Comparison of ENCODE assay signal across 17 mouse cellular contexts in genomic region chrX:136958300-136958699, GRCm38 (mm10). TPM values are rescaled to one million over a fixed set of nuclear protein-coding genes. Genes with fewer than 3 reads are reported as not detected.
A peak's percentile ranks its signal among the peaks of the same experiment; 100 is the strongest.
DNase-seq lines count a peak whose midpoint lies in the region; ATAC-seq and TF ChIP-seq lines count a peak whose summit lies in the region.
"Not testable (repeated sequence)": the region's sequence is repeated elsewhere in the genome, so short reads cannot be mapped to it uniquely, and the experiment has no call there.
"Had no signal": no experiment of that assay in that cellular context is flagged by ENCODE, and none has a peak within 500 bp of the region (broad histone marks: within the 10 kb centered on the region; RNA-seq: fewer than 3 reads in every experiment).

No protein-coding gene starts in this region.

- H3K9me3 ChIP-seq in embryonic facial prominence, embryonic 13.5 days; forebrain, embryonic 16.5 days (ENCODE audit: control insufficient read depth, low read length); heart, postnatal 0 days (replicated peaks; ENCODE audit: control insufficient read depth, low read length); intestine, embryonic 14.5 days (ENCODE audit: control insufficient read depth, low read length); lung, embryonic 16.5 days (ENCODE audit: control insufficient read depth, low read length); midbrain, postnatal 0 days (ENCODE audit: low read length); stomach, postnatal 0 days (ENCODE audit: control insufficient read depth, low read length): not testable (repeated sequence)

- H3K4me1 ChIP-seq in embryonic facial prominence, embryonic 13.5 days; forebrain, embryonic 16.5 days (replicated peaks; ENCODE audit: control insufficient read depth, insufficient read depth, low read length); heart, postnatal 0 days (ENCODE audit: control insufficient read depth, insufficient read depth); intestine, embryonic 14.5 days (replicated peaks; ENCODE audit: control insufficient read depth, insufficient read depth, low read length); lung, embryonic 16.5 days (replicated peaks; ENCODE audit: control insufficient read depth, insufficient read depth, low read length); midbrain, postnatal 0 days (ENCODE audit: insufficient read depth, low read length); stomach, postnatal 0 days (replicated peaks; ENCODE audit: control insufficient read depth, insufficient read depth): not testable (repeated sequence)

- H3K4me2 ChIP-seq in embryonic facial prominence, embryonic 13.5 days, result peak overlapping the region; percentile 52
- peak overlapping the region; percentile 44 for H3K4me2 ChIP-seq in forebrain, embryonic 16.5 days (ENCODE audit: low read length)
- H3K4me2 ChIP-seq in heart, postnatal 0 days (ENCODE audit: low read depth, low read length), result peak overlapping the region; percentile 42; the same call in 1 of the 2 replicates
- peak overlapping the region; percentile 32; the same call in 1 of the 2 replicates for H3K4me2 ChIP-seq in intestine, embryonic 14.5 days (ENCODE audit: low read length)
- peak overlapping the region; percentile 49 for H3K4me2 ChIP-seq in lung, embryonic 16.5 days (ENCODE audit: low read depth, low read length)
- H3K4me2 ChIP-seq in midbrain, postnatal 0 days (ENCODE audit: low read depth, low read length, poor library complexity, severe bottlenecking), result peak overlapping the region; percentile 20; the same call in 1 of the 2 replicates
- H3K4me2 ChIP-seq in stomach, postnatal 0 days (replicated peaks; ENCODE audit: low read depth), result peak overlapping the region; percentile 20

- intact Hi-C loops in left cerebral cortex, adult 2 months (cut with DNase I), result loop anchor here (2.0 kb wide), 2 partner anchors 21 to 59 kb away; no protein-coding TSS in a partner anchor

- H3K27ac ChIP-seq in embryonic facial prominence, embryonic 13.5 days; forebrain, embryonic 16.5 days (ENCODE audit: low read length); heart, postnatal 0 days (ENCODE audit: low read depth); intestine, embryonic 14.5 days (ENCODE audit: low read depth); left cerebral cortex, adult 2 months; lung, embryonic 16.5 days (ENCODE audit: low read length); midbrain, postnatal 0 days (ENCODE audit: low read depth, low read length); stomach, postnatal 0 days (replicated peaks): not testable (repeated sequence)

- not testable (repeated sequence) for TF ChIP-seq CTCF in heart, postnatal 0 days (IDR thresholded peaks at IDR 0.05; ENCODE audit: low read depth); left cerebral cortex, adult 2 months (IDR thresholded peaks at IDR 0.05); midbrain, postnatal 0 days (IDR thresholded peaks at IDR 0.05); stomach, postnatal 0 days (IDR thresholded peaks at IDR 0.05; ENCODE audit: low read depth)

- not testable (repeated sequence) for DNase-seq in heart, postnatal 0 days (ENCODE audit: low spot score); intestine, embryonic 14.5 days (ENCODE audit: low spot score); left cerebral cortex, adult 2 months (ENCODE audit: extremely low spot score in 1 of 2, low spot score in 2 of 2); midbrain, postnatal 0 days (ENCODE audit: low spot score); stomach, postnatal 0 days (ENCODE audit: low spot score)

- ATAC-seq in embryonic facial prominence, embryonic 13.5 days (ENCODE audit: insufficient number of reproducible peaks, insufficient read depth, low FRiP score, low TSS enrichment, low read depth); heart, postnatal 0 days (ENCODE audit: insufficient read depth, low read depth); intestine, embryonic 14.5 days (replicated peaks; ENCODE audit: low FRiP score, low TSS enrichment, low read depth); lung, embryonic 16.5 days (ENCODE audit: low read depth); midbrain, postnatal 0 days (ENCODE audit: low FRiP score); stomach, postnatal 0 days (ENCODE audit: low FRiP score, low TSS enrichment): not testable (repeated sequence)
- peak; percentile 18; the same call in 1 of the 2 replicates for ATAC-seq in forebrain, embryonic 16.5 days

- not testable (repeated sequence) for TF ChIP-seq EP300 in heart, postnatal 0 days (IDR thresholded peaks at IDR 0.05; ENCODE audit: low read depth); stomach, postnatal 0 days (optimal IDR thresholded peaks at IDR 0.05)

- H3K36me3 ChIP-seq in embryonic facial prominence, embryonic 13.5 days; forebrain, embryonic 16.5 days (ENCODE audit: control insufficient read depth, insufficient read depth); heart, postnatal 0 days (replicated peaks; ENCODE audit: control insufficient read depth, insufficient read depth, low read length); intestine, embryonic 14.5 days (ENCODE audit: control insufficient read depth, insufficient read depth, low read length); lung, embryonic 16.5 days (ENCODE audit: control insufficient read depth, insufficient read depth, low read length); midbrain, postnatal 0 days (ENCODE audit: insufficient read depth, low read length); stomach, postnatal 0 days (ENCODE audit: control insufficient read depth, insufficient read depth, low read length): not testable (repeated sequence)

- not testable (repeated sequence) for H3K27me3 ChIP-seq in embryonic facial prominence, embryonic 13.5 days; forebrain, embryonic 16.5 days (replicated peaks; ENCODE audit: control insufficient read depth, insufficient read depth, low read length); heart, postnatal 0 days (ENCODE audit: control insufficient read depth, insufficient read depth, low read length); intestine, embryonic 14.5 days (replicated peaks; ENCODE audit: control insufficient read depth, insufficient read depth, low read length); lung, embryonic 16.5 days (ENCODE audit: control insufficient read depth, insufficient read depth, low read depth, low read length); midbrain, postnatal 0 days (ENCODE audit: insufficient read depth, low read length); stomach, postnatal 0 days (ENCODE audit: control insufficient read depth, insufficient read depth, low read length)

- peak overlapping the region; percentile 45 for H3K4me3 ChIP-seq in embryonic facial prominence, embryonic 13.5 days
- H3K4me3 ChIP-seq in forebrain, embryonic 16.5 days (replicated peaks; ENCODE audit: low read length), result peak overlapping the region; percentile 49
- not testable (repeated sequence) for H3K4me3 ChIP-seq in heart, postnatal 0 days (ENCODE audit: low read depth, low read length); stomach, postnatal 0 days (ENCODE audit: low read depth, low read length)
- H3K4me3 ChIP-seq in intestine, embryonic 14.5 days (ENCODE audit: low read depth, low read length), result peak overlapping the region; percentile 8; the same call in 1 of the 2 replicates
- peak overlapping the region; percentile 24; the same call in 1 of the 2 replicates for H3K4me3 ChIP-seq in left cerebral cortex, adult 2 months
- peak overlapping the region; percentile 38 for H3K4me3 ChIP-seq in lung, embryonic 16.5 days (ENCODE audit: low read length)
- H3K4me3 ChIP-seq in midbrain, postnatal 0 days (ENCODE audit: low read depth, low read length), result peak overlapping the region; percentile 19; the same call in 1 of the 2 replicates

- not testable (repeated sequence) for H3K9ac ChIP-seq in embryonic facial prominence, embryonic 13.5 days; forebrain, embryonic 16.5 days (replicated peaks; ENCODE audit: low read depth, low read length); heart, postnatal 0 days (replicated peaks; ENCODE audit: low read depth, low read length); intestine, embryonic 14.5 days (ENCODE audit: low read length); lung, embryonic 16.5 days (ENCODE audit: low read length); midbrain, postnatal 0 days (replicated peaks; ENCODE audit: low read length, poor library complexity, severe bottlenecking); stomach, postnatal 0 days (ENCODE audit: low read length)

- 57% methylated on average over 5 of the region's 5 CpGs for WGBS in embryonic facial prominence, embryonic 13.5 days
- WGBS in forebrain, embryonic 16.5 days, result 55% methylated on average over 5 of the region's 5 CpGs
- 55% methylated on average over 5 of the region's 5 CpGs for WGBS in heart, postnatal 0 days
- 61% methylated on average over 5 of the region's 5 CpGs for WGBS in intestine, embryonic 14.5 days
- WGBS in lung, embryonic 16.5 days, result 55% methylated on average over 5 of the region's 5 CpGs
- 53% methylated on average over 5 of the region's 5 CpGs for WGBS in midbrain, postnatal 0 days
- 60% methylated on average over 5 of the region's 5 CpGs for WGBS in stomach, postnatal 0 days

RNA-seq across cellular contexts. Expression of gene Tmsb15b2, which starts 17.0 kb away (rescaled TPM):
- polyA plus RNA-seq in embryonic facial prominence, embryonic 13.5 days (2015; fragmentation: Nextera tagmentation; extraction: Ambion mirVana), result 101 and 117 TPM in 2 replicates
- polyA plus RNA-seq in forebrain, embryonic 16.5 days (2015; fragmentation: Nextera tagmentation; extraction: Ambion mirVana), result 119 and 142 TPM in 2 replicates
- total RNA-seq in heart, postnatal 0 days (2014; rRNA removed; ENCODE audit: low replicate concordance), result not detected in 2 replicates
- 13.8 and 16.1 TPM in 2 replicates for polyA plus RNA-seq in heart, postnatal 0 days (2015; fragmentation: Nextera tagmentation; extraction: Ambion mirVana)
- 58.6 and 66.3 TPM in 2 replicates for polyA plus RNA-seq in intestine, embryonic 14.5 days (2014; fragmentation: Nextera tagmentation; extraction: Ambion mirVana)
- 10 to 100 TPM in 1 of 2 experiments, 1 to 10 TPM in 1; 7.5 to 19.7 TPM for total RNA-seq in left cerebral cortex, adult 2 months (2021)
- 30.3 and 46.3 TPM in 2 replicates for polyA plus RNA-seq in lung, embryonic 16.5 days (2015; fragmentation: Nextera tagmentation; extraction: Ambion mirVana)
- total RNA-seq in midbrain, postnatal 0 days (2014; rRNA removed), result 32.3 and 59.5 TPM in 2 replicates
- polyA plus RNA-seq in midbrain, postnatal 0 days (2015; fragmentation: Nextera tagmentation; extraction: Ambion mirVana), result 69.2 and 73.2 TPM in 2 replicates
- 21.3 and 28.4 TPM in 2 replicates for polyA plus RNA-seq in stomach, postnatal 0 days (2015; fragmentation: Nextera tagmentation; extraction: Ambion mirVana)
- total RNA-seq: MEL had no signal
- polyA plus RNA-seq: adrenal gland, adult 2 months; macrophage had no signal

RNA-seq across cellular contexts. Expression of gene Tmsb15l, which starts 18.4 kb away (rescaled TPM):
- polyA plus RNA-seq in embryonic facial prominence, embryonic 13.5 days (2015; fragmentation: Nextera tagmentation; extraction: Ambion mirVana), result 5.0 and 11.3 TPM in 2 replicates
- 7.6 and 11.0 TPM in 2 replicates for polyA plus RNA-seq in forebrain, embryonic 16.5 days (2015; fragmentation: Nextera tagmentation; extraction: Ambion mirVana)
- 1.7 TPM in 1 of 2 replicates, not detected in the other for total RNA-seq in heart, postnatal 0 days (2014; rRNA removed; ENCODE audit: low replicate concordance)
- polyA plus RNA-seq in heart, postnatal 0 days (2015; fragmentation: Nextera tagmentation; extraction: Ambion mirVana), result 0.92 and 1.6 TPM in 2 replicates
- polyA plus RNA-seq in intestine, embryonic 14.5 days (2014; fragmentation: Nextera tagmentation; extraction: Ambion mirVana), result 5.1 TPM in 2 replicates
- total RNA-seq in left cerebral cortex, adult 2 months (2021), result 1 to 10 TPM; 3.6 to 3.8 TPM
- polyA plus RNA-seq in lung, embryonic 16.5 days (2015; fragmentation: Nextera tagmentation; extraction: Ambion mirVana), result 2.9 and 4.8 TPM in 2 replicates
- total RNA-seq in midbrain, postnatal 0 days (2014; rRNA removed), result 1.9 and 7.9 TPM in 2 replicates
- 7.5 and 9.5 TPM in 2 replicates for polyA plus RNA-seq in midbrain, postnatal 0 days (2015; fragmentation: Nextera tagmentation; extraction: Ambion mirVana)
- polyA plus RNA-seq in stomach, postnatal 0 days (2015; fragmentation: Nextera tagmentation; extraction: Ambion mirVana), result 2.9 and 3.4 TPM in 2 replicates
- total RNA-seq: MEL had no signal

RNA-seq across cellular contexts. Expression of gene Tmsb15b1, which starts 18.4 kb away (rescaled TPM):
- polyA plus RNA-seq in embryonic facial prominence, embryonic 13.5 days (2015; fragmentation: Nextera tagmentation; extraction: Ambion mirVana), result 45.1 and 49.1 TPM in 2 replicates
- polyA plus RNA-seq in forebrain, embryonic 16.5 days (2015; fragmentation: Nextera tagmentation; extraction: Ambion mirVana), result 55.3 and 64.4 TPM in 2 replicates
- total RNA-seq in heart, postnatal 0 days (2014; rRNA removed; ENCODE audit: low replicate concordance), result 2.3 and 4.4 TPM in 2 replicates
- polyA plus RNA-seq in heart, postnatal 0 days (2015; fragmentation: Nextera tagmentation; extraction: Ambion mirVana), result 16.9 and 17.9 TPM in 2 replicates
- 30.3 and 31.9 TPM in 2 replicates for polyA plus RNA-seq in intestine, embryonic 14.5 days (2014; fragmentation: Nextera tagmentation; extraction: Ambion mirVana)
- 1 to 10 TPM; 2.8 to 7.7 TPM for total RNA-seq in left cerebral cortex, adult 2 months (2021)
- 18.6 and 19.8 TPM in 2 replicates for polyA plus RNA-seq in lung, embryonic 16.5 days (2015; fragmentation: Nextera tagmentation; extraction: Ambion mirVana)
- 3.0 and 5.8 TPM in 2 replicates for total RNA-seq in midbrain, postnatal 0 days (2014; rRNA removed)
- polyA plus RNA-seq in midbrain, postnatal 0 days (2015; fragmentation: Nextera tagmentation; extraction: Ambion mirVana), result 34.5 and 41.2 TPM in 2 replicates
- polyA plus RNA-seq in stomach, postnatal 0 days (2015; fragmentation: Nextera tagmentation; extraction: Ambion mirVana), result 17.7 and 21.5 TPM in 2 replicates
- total RNA-seq: MEL had no signal
- polyA plus RNA-seq: adrenal gland, adult 2 months; macrophage had no signal

RNA-seq across cellular contexts. Expression of gene H2bfm, which starts 31.2 kb away (rescaled TPM):
- polyA plus RNA-seq in embryonic facial prominence, embryonic 13.5 days (2015; fragmentation: Nextera tagmentation; extraction: Ambion mirVana), result not detected in 2 replicates
- polyA plus RNA-seq in forebrain, embryonic 16.5 days (2015; fragmentation: Nextera tagmentation; extraction: Ambion mirVana), result not detected in 2 replicates
- total RNA-seq in heart, postnatal 0 days (2014; rRNA removed; ENCODE audit: low replicate concordance), result not detected in 2 replicates
- polyA plus RNA-seq in heart, postnatal 0 days (2015; fragmentation: Nextera tagmentation; extraction: Ambion mirVana), result not detected in 2 replicates
- not detected in 2 replicates for polyA plus RNA-seq in intestine, embryonic 14.5 days (2014; fragmentation: Nextera tagmentation; extraction: Ambion mirVana)
- not detected for total RNA-seq in left cerebral cortex, adult 2 months (2021)
- polyA plus RNA-seq in lung, embryonic 16.5 days (2015; fragmentation: Nextera tagmentation; extraction: Ambion mirVana), result not detected in 2 replicates
- total RNA-seq in midbrain, postnatal 0 days (2014; rRNA removed), result not detected in 2 replicates
- polyA plus RNA-seq in midbrain, postnatal 0 days (2015; fragmentation: Nextera tagmentation; extraction: Ambion mirVana), result not detected in 2 replicates
- polyA plus RNA-seq in stomach, postnatal 0 days (2015; fragmentation: Nextera tagmentation; extraction: Ambion mirVana), result not detected in 2 replicates
- total RNA-seq: adrenal gland, adult 2 months; gastrocnemius, postnatal 36 days; heart, postnatal 10 days; layer of hippocampus, postnatal 25 days; left cerebral cortex, postnatal 36 days; MEL had no signal
- polyA plus RNA-seq: adrenal gland, adult 2 months; CD4-positive, CD25-positive, alpha-beta regulatory T cell, adult 4 months; liver, embryonic 15.5 days; macrophage had no signal

RNA-seq across cellular contexts. Expression of gene Zcchc18, which starts 34.7 kb away (rescaled TPM):
- 32.5 and 35.0 TPM in 2 replicates for polyA plus RNA-seq in embryonic facial prominence, embryonic 13.5 days (2015; fragmentation: Nextera tagmentation; extraction: Ambion mirVana)
- 315 and 386 TPM in 2 replicates for polyA plus RNA-seq in forebrain, embryonic 16.5 days (2015; fragmentation: Nextera tagmentation; extraction: Ambion mirVana)
- total RNA-seq in heart, postnatal 0 days (2014; rRNA removed; ENCODE audit: low replicate concordance), result 0.85 TPM in 1 of 2 replicates, not detected in the other
- polyA plus RNA-seq in heart, postnatal 0 days (2015; fragmentation: Nextera tagmentation; extraction: Ambion mirVana), result 0.40 and 0.41 TPM in 2 replicates
- 20.0 and 23.2 TPM in 2 replicates for polyA plus RNA-seq in intestine, embryonic 14.5 days (2014; fragmentation: Nextera tagmentation; extraction: Ambion mirVana)
- total RNA-seq in left cerebral cortex, adult 2 months (2021), result 100 to 1,000 TPM; 258 to 272 TPM
- 7.0 and 8.3 TPM in 2 replicates for polyA plus RNA-seq in lung, embryonic 16.5 days (2015; fragmentation: Nextera tagmentation; extraction: Ambion mirVana)
- 196 and 224 TPM in 2 replicates for total RNA-seq in midbrain, postnatal 0 days (2014; rRNA removed)
- polyA plus RNA-seq in midbrain, postnatal 0 days (2015; fragmentation: Nextera tagmentation; extraction: Ambion mirVana), result 602 and 631 TPM in 2 replicates
- 7.4 and 8.8 TPM in 2 replicates for polyA plus RNA-seq in stomach, postnatal 0 days (2015; fragmentation: Nextera tagmentation; extraction: Ambion mirVana)
- total RNA-seq: gastrocnemius, postnatal 36 days; heart, postnatal 10 days had no signal
- polyA plus RNA-seq: macrophage had no signal
